Mouse (Mus musculus) urinary bladder, postnatal 10 days (tissue): ENCODE measurements around the gene Ip6k3.

ENCODE experiments used
- DNase-seq: peaks from one replicate; pipeline ENCODE4 v3.0.0; 2022; ENCODE audit warnings: low spot score

Gene Ip6k3

DNA sequence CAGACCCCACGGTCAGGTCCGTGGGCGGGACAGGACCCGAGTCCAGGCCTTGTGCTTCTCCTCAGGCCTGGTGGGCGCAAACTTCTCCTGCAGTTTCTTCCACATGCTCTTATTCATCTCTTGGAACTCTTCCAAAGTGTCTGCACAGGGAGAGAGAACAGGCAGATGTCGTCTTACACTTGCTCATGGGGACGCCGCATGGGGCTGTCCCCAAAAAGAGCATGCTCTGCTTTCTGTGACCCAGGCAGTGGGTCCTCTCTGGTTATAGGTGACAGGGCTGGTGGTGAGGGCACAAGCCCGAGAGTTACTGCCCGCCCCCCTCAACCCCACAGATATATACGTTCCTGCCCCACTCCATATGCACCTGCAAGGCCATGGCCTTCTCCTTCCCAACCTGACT, 44.9 kb downstream of the Ip6k3 start:
- DNase-seq: no peak

DNA sequence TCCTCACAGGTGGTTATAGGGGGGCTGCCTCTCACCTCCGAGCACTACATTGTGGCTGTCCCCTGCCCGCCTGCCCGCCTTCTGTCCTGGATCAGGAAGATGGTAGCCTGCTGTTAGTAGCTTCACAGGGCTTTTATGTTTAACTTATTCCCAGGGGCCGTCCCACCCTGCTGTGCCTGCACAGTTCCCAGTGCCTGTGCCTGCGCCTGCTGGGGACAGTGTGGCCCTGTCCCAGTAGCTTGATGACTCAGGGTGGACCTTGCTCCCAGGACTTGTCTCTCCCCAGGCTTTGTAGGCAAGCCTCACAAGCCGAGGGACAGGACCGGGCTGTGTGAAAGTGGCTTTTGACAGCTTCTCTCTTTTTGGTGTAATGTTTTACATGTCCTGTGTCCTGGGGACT, 45.8 kb downstream of the Ip6k3 start:
- no peak for DNase-seq

DNA sequence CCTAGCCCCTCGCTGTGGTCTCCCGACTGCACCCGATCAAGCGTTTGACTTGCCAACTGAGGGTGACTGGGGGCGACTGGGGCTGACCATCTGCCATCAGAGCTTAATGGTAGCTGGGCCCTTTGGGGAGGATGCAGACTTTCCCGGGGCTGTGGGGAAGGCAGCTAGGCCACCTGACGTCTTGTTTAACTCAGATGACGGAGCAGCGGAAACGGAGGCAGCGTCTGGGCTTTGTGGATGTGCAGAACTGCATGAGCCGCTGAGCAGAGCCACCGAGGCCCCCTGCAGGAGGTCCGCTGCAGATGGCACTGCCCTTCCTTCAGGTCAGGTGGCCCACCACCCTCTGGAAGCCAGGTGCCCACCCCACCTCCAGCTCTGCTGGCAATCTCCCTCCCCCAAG, 46.3 kb downstream of the Ip6k3 start:
- no peak for DNase-seq

DNA sequence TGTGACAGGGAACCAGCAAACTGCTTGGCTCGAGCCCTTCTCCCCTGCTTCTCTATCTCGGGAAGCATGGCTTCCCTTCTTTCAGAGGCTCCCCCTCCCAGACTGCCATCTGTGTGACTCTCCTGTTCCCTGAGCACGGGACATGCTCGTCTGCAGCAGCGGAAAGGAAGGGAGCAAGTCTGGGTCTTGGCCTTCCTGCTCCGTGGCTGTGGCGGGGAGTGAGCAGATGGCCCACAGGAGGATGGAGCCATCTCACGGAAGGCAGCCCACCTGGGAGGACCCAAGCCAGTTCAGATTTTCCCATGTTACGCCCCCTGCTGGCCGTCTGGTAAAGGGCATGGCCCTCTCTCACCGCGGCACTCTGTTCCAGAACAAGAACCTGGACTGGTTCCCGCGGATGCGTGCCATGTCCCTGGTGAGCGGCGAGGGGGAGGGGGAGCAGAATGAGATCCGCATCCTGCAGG, 47.0 kb downstream of the Ip6k3 start:
- peak; percentile 44 for DNase-seq

DNA sequence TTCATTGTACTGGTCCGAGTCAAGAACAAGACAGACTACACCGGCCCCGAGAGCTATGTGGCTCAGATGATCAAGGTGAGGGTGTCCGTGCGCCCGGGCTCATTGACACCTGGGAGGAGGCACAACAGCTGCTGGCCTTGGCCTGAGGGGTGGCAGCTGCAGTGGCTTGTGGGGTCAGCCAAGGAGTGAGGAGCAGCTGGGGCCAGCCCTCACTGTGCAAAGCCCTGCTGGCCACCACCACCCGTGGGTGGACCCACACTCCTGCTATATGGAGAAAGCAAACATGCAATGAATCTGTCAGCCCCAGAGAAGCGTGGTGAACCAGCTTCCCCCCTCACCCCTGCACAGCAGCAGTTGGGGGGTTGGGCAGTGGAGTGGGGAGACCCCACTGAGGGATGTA, 47.6 kb downstream of the Ip6k3 start:
- DNase-seq: no peak

DNA sequence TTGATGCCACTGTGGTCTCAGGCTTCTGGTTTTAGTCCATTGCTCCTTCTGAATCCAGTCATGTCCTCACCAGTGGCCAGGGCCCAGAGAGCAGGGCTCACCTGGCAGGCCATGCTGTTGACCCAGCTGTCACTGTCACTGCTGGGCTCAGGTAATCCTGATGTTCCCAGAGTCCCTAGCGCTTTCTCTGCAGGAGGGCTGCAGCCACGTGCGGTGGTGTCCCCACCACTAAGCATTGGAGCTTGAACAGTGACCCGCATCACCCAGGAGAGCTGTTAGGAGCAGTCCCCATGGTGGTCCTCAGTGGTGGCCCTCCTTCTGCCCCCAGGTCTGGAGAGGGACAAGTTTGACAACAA, 48.1 kb downstream of the Ip6k3 start:
- DNase-seq: no peak

DNA sequence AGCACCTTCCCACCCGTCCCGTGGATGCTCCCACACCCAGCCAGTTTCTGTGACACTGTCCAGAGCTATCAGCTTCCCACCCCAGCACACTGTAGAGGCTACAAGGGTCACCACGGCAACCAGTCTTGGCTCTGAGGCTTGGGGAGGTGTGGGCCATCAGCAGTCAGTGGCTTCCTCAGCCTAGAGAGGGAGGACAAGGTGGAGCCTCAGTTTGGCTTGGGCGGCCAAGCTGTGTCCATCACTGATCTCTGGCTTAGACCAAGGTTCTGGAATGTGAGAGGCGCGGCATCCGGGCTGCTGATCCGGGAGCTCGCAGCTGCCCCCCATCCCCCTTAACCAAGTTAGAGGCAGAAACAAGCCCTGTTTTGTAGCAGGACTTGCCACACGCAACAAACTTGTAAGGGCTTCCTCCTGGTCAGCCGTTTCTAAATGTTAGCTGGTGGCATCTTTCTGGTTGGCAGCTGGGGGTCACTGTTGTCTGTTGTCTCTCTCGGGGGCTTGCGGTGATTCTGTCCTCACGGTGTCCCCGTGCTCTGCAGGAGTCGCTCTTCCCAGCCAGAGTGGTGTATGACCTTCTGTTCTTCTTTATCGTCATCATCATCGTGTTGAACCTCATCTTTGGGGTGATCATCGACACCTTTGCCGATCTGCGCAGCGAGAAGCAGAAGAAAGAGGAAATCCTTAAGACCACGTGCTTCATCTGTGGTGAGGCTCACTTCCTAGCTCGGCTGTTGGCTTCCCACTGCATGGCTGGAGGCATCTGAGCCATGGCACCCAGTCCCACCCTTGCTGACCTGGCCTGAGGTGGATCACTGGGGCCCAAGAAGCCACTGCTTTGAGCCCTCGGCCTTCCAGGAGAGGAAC, 48.7 kb downstream of the Ip6k3 start:
- DNase-seq: no peak

DNA sequence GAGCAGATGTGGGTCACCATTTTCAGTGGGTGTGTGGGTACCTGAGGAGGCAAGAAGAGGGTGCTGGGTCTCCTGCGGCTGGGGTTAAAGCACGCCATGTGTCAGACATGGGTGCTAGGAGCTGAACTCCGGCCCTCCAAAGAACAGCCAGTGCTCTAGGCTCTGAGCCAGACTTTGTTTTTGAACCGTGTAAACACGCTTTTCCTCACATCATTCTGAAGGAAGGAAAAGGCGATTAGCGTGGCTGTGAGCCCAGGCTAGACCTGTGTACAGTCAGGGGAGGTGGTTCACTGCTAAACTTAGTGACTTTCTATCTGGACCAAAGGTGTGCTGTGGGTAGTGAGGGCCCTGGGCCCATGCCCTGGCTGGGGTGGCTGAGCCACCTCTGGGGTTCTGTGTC, 57.5 kb downstream of the Ip6k3 start:
- DNase-seq: no peak

DNA sequence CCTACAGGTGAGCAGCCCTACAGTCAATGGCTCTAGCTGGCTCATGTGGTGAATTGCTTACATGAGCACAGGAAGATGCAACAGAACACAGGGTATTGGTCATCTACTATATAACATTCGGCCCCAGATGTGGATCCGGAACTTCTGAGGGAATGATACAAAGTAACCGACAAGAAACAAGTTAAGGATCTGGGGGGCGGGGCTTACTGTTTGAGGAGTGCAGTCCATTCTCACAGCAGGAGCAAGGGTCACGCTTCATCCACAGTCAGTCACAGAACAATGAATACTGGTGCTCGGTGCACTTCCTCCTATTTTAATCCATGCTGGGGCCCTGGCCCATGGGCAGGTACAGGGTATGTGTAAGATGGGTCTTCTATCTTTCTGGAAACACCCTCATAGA, 59.7 kb downstream of the Ip6k3 start:
- DNase-seq: no peak

DNA sequence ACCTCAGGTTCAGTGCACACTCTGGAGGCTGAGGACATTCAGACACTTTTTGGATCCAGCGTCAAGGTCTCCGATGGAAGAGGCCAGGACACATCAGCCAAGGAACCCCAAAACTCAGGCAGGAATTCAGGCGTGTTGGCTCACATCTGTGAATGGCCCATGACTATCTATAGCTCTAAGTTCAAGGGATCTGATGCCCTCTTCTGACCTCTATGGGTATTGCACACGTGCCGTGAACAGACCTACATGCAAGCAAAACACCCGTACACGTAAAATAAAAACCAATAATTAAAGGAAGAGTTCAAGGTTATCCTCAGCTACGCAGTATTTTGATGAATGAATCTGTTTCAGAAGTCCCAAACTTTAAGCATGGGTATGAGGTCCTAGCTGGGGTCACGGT, 60.9 kb downstream of the Ip6k3 start:
- no peak for DNase-seq

DNA sequence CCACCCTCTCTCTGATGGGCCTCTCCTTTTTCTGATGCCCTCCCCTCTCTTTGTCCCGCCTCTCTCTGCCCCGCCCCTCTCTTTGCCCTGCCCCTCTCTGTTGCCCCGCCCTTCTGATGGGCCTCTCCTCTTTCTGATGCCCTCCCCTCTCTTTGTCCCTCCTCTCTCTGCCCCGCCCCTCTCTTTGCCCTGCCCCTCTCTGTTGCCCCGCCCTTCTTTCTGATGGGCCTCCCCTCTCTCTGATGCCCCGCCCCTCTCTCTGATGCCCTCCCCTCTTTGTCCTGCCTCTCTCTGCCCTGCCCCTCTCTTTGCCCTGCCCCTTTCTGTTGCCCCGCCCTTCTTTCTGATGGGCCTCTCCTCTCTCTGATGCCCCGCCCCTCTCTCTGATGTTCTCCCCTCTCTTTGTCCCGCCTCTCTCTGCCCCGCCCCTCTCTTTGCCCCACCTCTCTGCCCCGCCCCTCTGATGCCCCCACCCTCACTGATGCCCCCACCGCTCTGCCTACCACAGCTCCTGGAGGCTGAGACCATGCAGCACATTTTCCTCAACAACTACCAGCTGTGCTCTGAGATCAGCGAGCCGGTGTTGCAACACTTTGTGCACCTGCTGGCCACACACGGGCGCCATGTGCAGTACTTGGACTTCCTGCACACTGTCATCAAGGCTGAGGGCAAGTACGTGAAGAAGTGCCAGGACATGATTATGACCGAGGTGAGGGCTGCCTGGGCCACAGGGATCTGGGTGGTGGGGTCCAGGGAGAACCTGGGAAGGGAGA, 61.7 kb downstream of the Ip6k3 start:
- no peak for DNase-seq

DNA sequence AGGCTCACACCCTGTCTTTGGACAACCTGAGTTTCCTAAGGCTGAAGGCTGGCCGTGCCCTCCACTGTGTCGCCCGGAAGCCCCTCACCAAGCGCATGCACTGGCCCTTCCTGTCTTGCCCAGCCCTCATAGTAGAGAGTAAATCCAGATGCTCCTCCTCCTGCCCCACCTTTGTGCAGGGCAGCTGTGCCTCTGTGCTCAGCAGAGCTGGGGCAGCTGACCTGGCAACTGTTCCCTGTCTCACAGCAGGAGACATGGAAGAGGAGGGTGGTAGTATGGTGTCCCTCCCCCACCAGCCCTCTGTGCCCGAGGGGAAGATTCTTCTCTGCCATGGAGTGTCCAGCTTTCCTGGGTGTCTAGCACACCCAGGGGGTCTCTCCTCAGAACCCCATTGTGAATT, 65.9 kb downstream of the Ip6k3 start:
- no peak for DNase-seq

DNA sequence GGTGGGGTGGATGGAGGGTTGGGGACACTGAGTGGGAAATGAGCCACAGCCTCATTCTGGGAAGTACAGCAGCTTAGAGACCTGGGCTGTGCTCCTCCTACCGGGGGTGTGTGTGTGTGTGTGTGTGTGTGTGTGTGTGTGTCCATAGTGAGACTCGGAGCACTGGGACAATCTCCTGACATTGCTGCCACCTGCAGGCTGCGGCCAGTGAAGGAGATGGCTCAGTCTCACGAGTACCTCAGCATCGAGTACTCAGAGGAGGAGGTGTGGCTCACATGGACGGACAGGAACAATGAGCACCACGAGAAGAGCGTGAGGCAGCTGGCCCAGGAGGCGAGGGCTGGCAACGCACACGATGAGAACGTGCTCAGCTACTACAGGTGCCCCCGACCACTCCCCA, 71.9 kb downstream of the Ip6k3 start:
- DNase-seq: no peak
